Mouse (Mus musculus) small intestine, adult 2 months (tissue): ENCODE measurements around the gene Ddr1.

Experiments used
- CTCF ChIP-seq: fragments of 200-500 bp; IDR thresholded peaks from 2 replicates; pipeline ENCODE4 v1.5.1; 2012; ENCODE audit warnings: low read depth, mild to moderate bottlenecking, control low read depth, inconsistent platforms, low read length, moderate library complexity, mixed read lengths; ENCODE audit not compliant: insufficient replicate concordance, insufficient read length; ENCODE audit errors: extremely low read depth
- POLR2A ChIP-seq: fragments of 200-500 bp; IDR thresholded peaks from 2 replicates; pipeline ENCODE4 v1.6.1; 2012; ENCODE audit warnings: low read depth, mild to moderate bottlenecking, control low read depth, inconsistent platforms, low read length, moderate library complexity

DNA sequence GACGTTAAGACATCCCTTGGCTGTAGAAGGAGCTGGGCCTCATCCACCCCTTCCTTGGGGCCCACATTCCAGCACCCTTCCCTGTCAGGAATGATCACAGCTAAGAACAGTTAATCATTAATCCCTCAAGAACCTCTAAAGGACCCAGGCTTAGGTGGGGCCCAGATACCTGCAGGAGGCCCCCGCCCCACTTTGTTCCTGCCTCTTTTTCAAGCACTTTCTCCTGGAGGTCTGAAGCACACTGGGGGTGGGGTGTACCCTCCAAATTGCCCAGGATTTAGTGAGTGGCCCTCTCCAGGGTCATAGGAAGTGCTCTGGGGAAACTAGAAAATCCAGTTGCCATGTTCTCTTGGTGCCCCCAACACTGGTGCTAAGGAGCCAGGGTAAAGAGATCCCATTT, 55.0 kb downstream of the Ddr1 start:
- TF ChIP-seq CTCF (no peak), POLR2A (no peak)
